Mouse (Mus musculus) spleen, adult 2 months (tissue): ENCODE measurements around the gene Cd81. TPM values are rescaled to one million over a fixed set of nuclear protein-coding genes. Genes with fewer than 3 reads are reported as not detected.

Source experiments
- DNase-seq, 2 experiments: peaks; one replicate each; pipeline versions ENCODE4 v3.0.0 to v3.0.0-alpha.2; 2012 to 2021; ENCODE audit warnings: low spot score in 2 of 2, low read depth in 1 of 2
- H3K27ac ChIP-seq: fragments of 200-500 bp; 2 replicates; pipeline ENCODE4 v1.5.1; 2012; ENCODE audit warnings: low read length, inconsistent platforms; ENCODE audit not compliant: insufficient read depth
- H3K27me3 ChIP-seq: fragments of 200-500 bp; 2 replicates; pipeline ENCODE4 v1.6.1; 2012; ENCODE audit warnings: mild to moderate bottlenecking, moderate library complexity, low read length, inconsistent platforms; ENCODE audit not compliant: control insufficient read depth, insufficient read depth
- H3K36me3 ChIP-seq: fragments of 200-500 bp; 2 replicates; pipeline ENCODE4 v1.6.1; 2012; ENCODE audit warnings: mild to moderate bottlenecking, low read length, inconsistent platforms; ENCODE audit not compliant: control insufficient read depth, insufficient read depth
- H3K4me1 ChIP-seq: fragments of 200-500 bp; 2 replicates; pipeline ENCODE4 v1.6.1; 2011; ENCODE audit warnings: inconsistent platforms; ENCODE audit not compliant: control insufficient read depth, insufficient read depth, insufficient read length
- H3K4me3 ChIP-seq: fragments of 200-500 bp; 2 replicates; pipeline ENCODE4 v1.5.1; 2011; ENCODE audit warnings: mild to moderate bottlenecking, inconsistent platforms; ENCODE audit not compliant: insufficient read depth, insufficient read length; ENCODE audit errors: extremely low read depth
- CTCF ChIP-seq: fragments of 200-500 bp; IDR thresholded peaks from 2 replicates; pipeline ENCODE4 v1.5.1; 2011; ENCODE audit warnings: mild to moderate bottlenecking, inconsistent platforms; ENCODE audit not compliant: insufficient read depth, insufficient read length, insufficient replicate concordance; ENCODE audit errors: extremely low read depth
- POLR2A ChIP-seq: fragments of 200-500 bp; IDR thresholded peaks from 2 replicates; pipeline ENCODE4 v1.6.1; 2011; ENCODE audit warnings: low read depth, low read length, inconsistent platforms
- WGBS: fragments of 180-500 bp; shearing (Covaris S2); methylation state at CpG from one replicate; pipeline ENCODE4 v1.1.7; 2018; 5-methylcytosine and 5-hydroxymethylcytosine counted together
- polyA plus RNA-seq: library from polyadenylated mRNA; depleted of rRNA; stranded (reverse); fragments of >200 nt; gene quantifications from 2 replicates; pipeline ENCODE4 v1.2.3, GENCODE M21; 2012; rRNA removed

Cd81 gene
- polyA plus RNA-seq = 300 and 352 TPM in 2 replicates

- under 1% methylated on average over 36 of the region's 37 CpGs for WGBS
- TF ChIP-seq POLR2A (peak; percentile 78), CTCF (no peak)
- DNase-seq = peak in 1 of 2 experiments; percentile 84
- Histone ChIP-seq H3K27me3 (no peaks in the 10 kb centered on the region), H3K27ac (peak within 1 kb of the TSS; percentile 72), H3K4me3 (peak within 1 kb of the TSS; percentile 63), H3K4me1 (peaks cover 39% of the 10 kb centered on the region; the same call in 1 of the 2 replicates), H3K36me3 (no peaks in the 10 kb centered on the region)
Observed at GRCm38 (mm10) chr7:143052626-143053007, at the start of gene Cd81. Gene Cd81, plus strand, starts transcription at chr7:143052739.

GRCm38 (mm10) chr7:143004727-143005343, 47.7 kb upstream of the Cd81 start, which contains the start of gene Tspan32:
Gene Tspan32, plus strand, starts transcription at chr7:143005046.
- H3K36me3 ChIP-seq = peaks cover 5% of the 10 kb centered on the region
- TF ChIP-seq CTCF (no peak), POLR2A (peak; percentile 22; the same call in 1 of the 2 replicates)
- peaks cover 41% of the 10 kb centered on the region for H3K4me1 ChIP-seq
- peak within 1 kb of the TSS; percentile 95 for H3K27ac ChIP-seq
- WGBS = 5% methylated on average over 4 of the region's 4 CpGs
- peak; percentile 29 to 76 for DNase-seq
- H3K27me3 ChIP-seq = no peaks in the 10 kb centered on the region
- H3K4me3 ChIP-seq = peak within 1 kb of the TSS; percentile 60

GRCm38 (mm10) chr7:143005344-143006096, 47.0 kb upstream of the Cd81 start:
- H3K4me1 ChIP-seq = peaks cover 47% of the 10 kb centered on the region
- H3K4me3 ChIP-seq = peak overlapping the region; percentile 60
- H3K27me3 ChIP-seq = no peaks in the 10 kb centered on the region
- peak overlapping the region; percentile 95 for H3K27ac ChIP-seq
- WGBS = 9% methylated on average over 6 of the region's 6 CpGs
- TF ChIP-seq CTCF (no peak), POLR2A (peak; percentile 87)
- peaks cover 5% of the 10 kb centered on the region for H3K36me3 ChIP-seq
- DNase-seq = peak in 1 of 2 experiments; percentile 62

GRCm38 (mm10) chr7:143006097-143006755, 46.3 kb upstream of the Cd81 start:
- TF ChIP-seq CTCF (no peak), POLR2A (no peak)
- Histone ChIP-seq H3K4me1 (peaks cover 47% of the 10 kb centered on the region), H3K36me3 (peaks cover 5% of the 10 kb centered on the region), H3K27me3 (no peaks in the 10 kb centered on the region), H3K4me3 (peak overlapping the region; percentile 60), H3K27ac (peak overlapping the region; percentile 95)
- DNase-seq = no peak
- WGBS = 19% methylated on average over 2 of the region's 2 CpGs

GRCm38 (mm10) chr7:143006756-143007598, 45.6 kb upstream of the Cd81 start:
- WGBS = 40% methylated on average over 8 of the region's 8 CpGs
- Histone ChIP-seq H3K27me3 (no peaks in the 10 kb centered on the region), H3K36me3 (peaks cover 5% of the 10 kb centered on the region), H3K4me1 (peaks cover 47% of the 10 kb centered on the region), H3K4me3 (peak overlapping the region; percentile 60), H3K27ac (peak overlapping the region; percentile 95)
- no peak for DNase-seq
- TF ChIP-seq POLR2A = no peak
- no peak for TF ChIP-seq CTCF
